Mouse (Mus musculus) urinary bladder, postnatal 14 days (tissue): Measurements from ENCODE around the gene Cutc.

Experiments
- DNase-seq: peaks from one replicate; pipeline ENCODE4 v3.0.0; 2021; ENCODE audit warnings: low spot score

Gene Cutc

GRCm38 (mm10) chr19:43795511-43795910, 42.7 kb downstream of the Cutc start:
- DNase-seq = no peak

- no peak for DNase-seq
These were observed 44.4 kb downstream of the Cutc start for GRCm38 (mm10) chr19:43797216-43797615.

- no peak for DNase-seq
These were observed 48.7 kb downstream of the Cutc start for GRCm38 (mm10) chr19:43801427-43802051.

GRCm38 (mm10) chr19:43803866-43804265, 51.1 kb downstream of the Cutc start:
- no peak for DNase-seq

GRCm38 (mm10) chr19:43809331-43809730, 56.5 kb downstream of the Cutc start:
- no peak for DNase-seq

GRCm38 (mm10) chr19:43811419-43811818, 58.6 kb downstream of the Cutc start:
- DNase-seq = no peak

- DNase-seq = no peak
These were observed 60.5 kb downstream of the Cutc start for GRCm38 (mm10) chr19:43813315-43813714.

GRCm38 (mm10) chr19:43815661-43816414, 63.0 kb downstream of the Cutc start:
- DNase-seq = no peak
